Mouse (Mus musculus) G1E-ER4 (cell line): ENCODE results near the gene Sod1. TPM values are rescaled to one million over a fixed set of nuclear protein-coding genes. Genes with fewer than 3 reads are reported as not detected.
A peak's percentile ranks its signal among the peaks of the same experiment; 100 is the strongest.

Experiments
- GATA1 ChIP-seq: IDR thresholded peaks from one replicate; pipeline ENCODE4 v1.8.0; 2012; ENCODE audit warnings: low read length, inconsistent platforms
- polyA plus RNA-seq: library from polyadenylated mRNA; stranded (reverse); fragments of >175 nt; gene quantifications from 2 replicates; pipeline ENCODE4 v1.2.3, GENCODE M21; 2012

Gene Sod1
- polyA plus RNA-seq, result 511 and 738 TPM in 2 replicates

DNA sequence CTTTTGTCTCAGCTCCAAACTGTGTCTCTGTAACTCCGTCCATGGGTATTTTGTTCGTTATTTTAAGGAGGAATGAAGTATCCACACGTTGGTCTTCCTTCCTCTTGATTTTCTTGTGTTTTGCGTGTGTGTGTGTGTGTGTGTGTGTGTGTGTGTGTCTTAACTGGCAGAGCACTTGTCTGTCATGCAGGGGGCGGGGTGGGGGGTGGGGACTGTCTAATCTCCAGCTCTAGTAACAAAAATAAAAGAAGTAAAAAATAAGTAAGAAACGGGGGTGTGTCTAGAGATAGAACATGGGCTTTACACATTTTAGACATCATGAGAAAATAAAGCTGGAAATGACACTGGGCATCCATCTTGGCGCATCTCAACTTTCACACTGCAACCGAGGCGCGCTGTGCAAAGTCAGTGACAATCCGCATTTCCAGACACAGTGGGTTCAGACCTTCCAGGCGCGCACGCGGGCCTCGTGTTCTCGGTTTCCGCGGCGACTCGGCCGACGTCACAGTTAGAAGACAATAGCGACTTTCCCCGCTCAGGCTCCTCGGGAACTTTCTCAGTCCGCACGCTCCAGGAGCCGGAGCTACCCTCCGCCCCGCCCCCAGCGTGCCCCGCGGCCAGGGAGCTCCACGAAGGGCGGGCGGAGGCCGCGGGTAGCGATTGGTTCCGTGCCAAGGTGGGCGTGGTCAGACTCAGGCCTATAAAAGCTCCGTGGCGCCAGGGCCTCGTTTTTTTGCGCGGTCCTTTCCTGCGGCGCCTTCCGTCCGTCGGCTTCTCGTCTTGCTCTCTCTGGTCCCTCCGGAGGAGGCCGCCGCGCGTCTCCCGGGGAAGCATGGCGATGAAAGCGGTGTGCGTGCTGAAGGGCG lies at the start of gene Sod1:
TSS of gene Sod1 (plus strand) at position 729 of the 866 bp plus-strand sequence.
- TF ChIP-seq GATA1, result no peak

DNA sequence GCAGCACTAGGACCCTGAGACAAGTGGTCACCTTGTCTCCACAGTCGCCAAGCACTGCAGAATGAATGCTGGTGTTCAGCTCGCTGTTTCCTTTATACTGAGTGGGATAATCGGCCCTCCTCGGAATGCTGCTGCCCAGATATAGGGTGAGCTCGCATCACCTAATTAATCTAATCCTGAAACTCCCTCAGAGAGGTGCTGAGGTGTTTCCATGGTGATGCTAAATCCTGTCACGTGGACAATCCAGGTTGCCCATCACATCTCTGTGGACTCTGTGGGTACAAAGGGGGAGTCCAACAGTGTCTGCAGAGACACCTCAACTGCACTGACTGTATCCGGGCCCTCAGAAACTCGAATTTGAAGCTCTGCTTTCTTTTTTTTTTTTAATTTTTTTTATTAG lies 49.1 kb upstream of the Sod1 start:
- TF ChIP-seq GATA1, result no peak

DNA sequence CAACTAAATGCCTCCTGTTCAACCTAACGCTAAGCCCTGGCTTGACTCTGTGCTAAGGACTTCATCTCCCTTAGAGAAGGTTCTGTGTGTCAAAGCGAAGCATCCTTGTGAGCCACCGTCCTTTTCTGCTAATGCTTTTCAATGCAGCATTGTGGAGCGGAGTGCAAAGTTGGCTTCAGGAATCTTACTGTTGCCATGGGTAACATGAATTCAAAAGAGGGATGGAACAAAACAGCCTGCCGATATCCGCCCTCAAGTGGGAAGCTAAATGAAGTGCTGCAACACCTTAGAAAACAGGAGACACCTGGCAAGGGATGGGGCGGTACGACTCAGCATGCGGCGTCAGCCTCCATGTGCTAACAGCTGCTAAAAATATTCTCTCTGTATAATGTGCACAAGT lies 44.1 kb upstream of the Sod1 start:
- no peak for TF ChIP-seq GATA1

DNA sequence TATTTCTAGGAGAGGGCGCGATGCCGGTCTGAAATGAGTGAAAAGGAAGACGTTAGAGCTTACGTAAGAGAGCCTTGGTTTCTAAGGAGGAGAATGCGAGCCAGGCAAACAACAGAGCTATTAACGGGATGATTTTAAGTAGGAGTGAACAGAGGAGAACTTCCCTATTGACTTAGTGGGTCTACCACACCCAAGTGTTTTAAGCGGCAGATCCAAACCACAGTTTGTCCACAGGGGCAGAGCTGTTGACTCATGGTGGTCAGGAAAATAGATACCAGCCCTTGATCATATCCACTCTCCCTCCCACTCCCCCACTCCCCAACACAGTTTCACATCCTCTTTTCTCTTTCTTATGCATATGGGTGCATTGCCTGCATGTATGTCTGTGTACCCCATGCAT lies 43.1 kb upstream of the Sod1 start:
- peak; percentile 51 for TF ChIP-seq GATA1

DNA sequence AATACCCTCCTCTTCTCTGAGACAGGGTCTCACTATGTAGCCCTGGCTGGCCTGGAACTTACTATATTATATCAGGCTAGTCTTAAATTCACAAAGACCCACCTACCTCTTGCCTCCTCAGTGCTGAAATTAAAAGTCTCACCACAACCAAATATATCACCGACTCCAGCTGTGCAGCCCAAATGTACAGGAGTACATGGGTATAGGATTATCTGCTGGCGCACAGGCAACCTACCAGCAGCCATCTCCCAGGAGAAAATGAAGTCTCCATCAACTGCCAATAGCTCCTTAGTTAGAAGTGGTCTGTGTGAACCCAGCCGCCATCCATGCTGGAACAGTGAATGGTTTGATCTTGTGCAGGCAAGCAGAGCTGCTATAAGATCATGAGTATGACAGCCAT lies 42.1 kb upstream of the Sod1 start:
- TF ChIP-seq GATA1, result no peak

DNA sequence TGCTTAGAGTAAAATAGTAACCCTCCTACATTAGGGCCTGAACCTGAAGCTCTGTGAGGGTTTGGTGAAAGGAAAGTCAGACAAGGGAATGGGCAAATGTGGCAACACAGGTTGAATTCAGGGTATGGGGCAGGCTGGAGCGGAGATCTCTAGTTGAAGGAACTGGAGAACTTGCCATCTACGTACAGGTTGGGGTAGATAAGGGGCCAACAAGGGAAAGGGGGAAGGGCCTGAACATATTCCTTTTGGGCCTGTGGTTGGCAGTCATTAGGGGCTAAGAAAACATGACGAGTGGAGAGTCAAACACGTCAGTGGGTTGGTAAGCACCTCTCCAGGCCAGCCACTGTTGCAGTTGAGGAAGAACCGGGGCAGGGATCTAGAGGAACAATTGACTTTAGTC lies 40.7 kb upstream of the Sod1 start:
- no peak for TF ChIP-seq GATA1

DNA sequence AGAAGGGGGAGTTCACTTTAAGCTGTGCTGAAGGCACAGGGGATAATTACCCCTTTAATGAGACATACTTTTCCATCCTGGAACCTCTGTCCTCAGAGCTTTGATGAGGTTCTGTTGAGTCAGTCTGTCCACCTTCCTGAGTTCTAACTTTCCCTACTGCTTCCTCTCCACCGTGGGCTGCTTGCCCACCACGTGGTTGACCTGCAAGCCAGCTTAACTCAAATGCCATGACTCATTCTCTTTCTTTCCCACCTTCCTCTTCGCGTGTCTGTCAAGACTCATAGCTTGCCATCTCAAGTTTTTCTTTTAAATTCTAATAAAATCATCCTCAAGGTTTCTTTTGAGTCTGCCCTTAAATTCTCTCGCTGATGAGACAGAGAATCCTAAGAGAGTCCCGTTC lies 39.6 kb upstream of the Sod1 start:
- no peak for TF ChIP-seq GATA1

DNA sequence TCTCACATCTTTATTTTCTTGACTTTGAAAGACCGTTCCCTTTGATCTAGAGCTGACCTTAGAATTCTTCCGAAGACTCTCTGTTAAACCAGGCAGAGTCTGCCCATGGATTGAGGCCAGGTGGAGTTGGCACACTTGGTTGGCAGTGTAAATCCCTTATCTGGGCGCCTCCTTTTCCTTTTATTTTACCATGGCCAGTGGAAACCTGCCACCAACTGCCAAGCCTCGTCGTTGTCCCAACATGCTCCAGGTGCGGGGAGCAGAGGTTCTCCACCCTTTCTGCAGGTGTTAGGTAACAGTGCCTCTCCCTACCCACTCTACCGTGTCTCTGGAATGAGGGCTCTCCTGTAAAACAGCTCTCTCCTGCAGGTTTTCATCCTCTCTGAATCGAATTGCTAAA lies 38.9 kb upstream of the Sod1 start:
- no peak for TF ChIP-seq GATA1

DNA sequence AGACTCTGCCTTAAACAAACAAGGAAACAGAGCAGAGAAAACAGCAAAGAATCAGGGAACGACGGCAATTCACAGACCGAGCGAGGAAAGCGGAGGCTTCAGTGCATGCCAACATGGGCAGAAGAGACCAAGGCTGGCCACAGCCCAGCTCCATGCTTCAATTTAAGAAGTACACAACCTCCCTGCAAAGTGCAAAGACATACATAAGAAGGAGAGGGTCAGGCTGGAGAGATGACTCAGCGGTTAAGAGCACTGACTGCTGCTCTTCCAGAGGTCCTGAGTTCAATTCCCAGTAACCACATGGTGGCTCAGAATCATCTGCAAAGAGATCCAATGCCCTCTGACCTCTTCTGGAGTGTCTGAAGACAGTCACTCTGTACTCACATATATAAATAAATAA lies 36.4 kb upstream of the Sod1 start:
- no peak for TF ChIP-seq GATA1

DNA sequence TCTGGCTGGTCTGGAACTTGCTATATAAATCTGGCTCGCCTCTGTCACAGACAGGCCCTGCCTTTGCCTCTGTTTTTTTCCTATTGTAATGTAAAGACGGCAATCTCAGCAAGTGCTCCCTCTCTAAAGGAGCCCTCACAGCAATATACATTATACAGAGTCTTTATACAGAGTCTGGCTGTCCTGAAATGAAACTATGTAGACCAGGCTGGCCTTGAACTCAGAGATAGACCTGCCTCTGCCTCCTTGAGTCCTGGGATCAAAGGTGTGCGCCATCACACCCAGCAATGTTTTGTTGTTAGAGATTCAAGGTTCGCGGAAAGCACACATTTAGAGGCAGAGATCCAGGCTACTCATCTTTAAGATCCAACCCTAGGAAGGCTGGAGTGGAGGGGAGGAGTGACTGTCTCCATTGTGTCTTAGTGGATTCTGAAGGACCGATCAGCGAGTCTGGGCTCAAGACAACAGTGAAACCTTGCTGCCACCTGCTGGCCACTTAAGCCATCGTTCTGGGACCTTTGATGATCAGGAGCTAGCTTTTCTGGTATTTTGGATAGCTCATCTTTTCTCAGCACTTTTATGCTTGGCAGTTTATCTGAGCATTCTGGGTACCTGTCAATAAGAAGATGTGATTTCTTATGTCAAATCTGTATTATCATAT lies 34.5 kb upstream of the Sod1 start:
- TF ChIP-seq GATA1, result no peak

DNA sequence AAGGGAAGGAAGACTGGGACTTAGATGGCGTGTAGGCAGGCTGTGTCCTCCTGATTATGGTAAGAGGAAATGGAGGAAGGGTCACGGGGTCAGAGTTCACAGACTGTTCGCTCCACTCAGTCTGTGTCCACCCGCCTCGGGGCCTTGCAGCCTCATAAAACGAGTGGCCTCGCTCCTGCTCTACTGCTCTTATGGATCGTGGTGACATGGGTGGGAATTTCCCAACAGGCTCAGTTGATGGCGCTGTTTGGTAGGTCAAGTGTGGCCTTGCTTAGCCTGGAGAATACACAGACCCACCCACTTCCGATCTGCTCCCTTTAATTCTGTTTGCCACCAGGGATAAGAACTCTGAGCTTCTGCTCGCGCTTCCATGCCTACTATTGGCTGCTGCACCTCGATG lies 33.1 kb upstream of the Sod1 start:
- TF ChIP-seq GATA1, result no peak

DNA sequence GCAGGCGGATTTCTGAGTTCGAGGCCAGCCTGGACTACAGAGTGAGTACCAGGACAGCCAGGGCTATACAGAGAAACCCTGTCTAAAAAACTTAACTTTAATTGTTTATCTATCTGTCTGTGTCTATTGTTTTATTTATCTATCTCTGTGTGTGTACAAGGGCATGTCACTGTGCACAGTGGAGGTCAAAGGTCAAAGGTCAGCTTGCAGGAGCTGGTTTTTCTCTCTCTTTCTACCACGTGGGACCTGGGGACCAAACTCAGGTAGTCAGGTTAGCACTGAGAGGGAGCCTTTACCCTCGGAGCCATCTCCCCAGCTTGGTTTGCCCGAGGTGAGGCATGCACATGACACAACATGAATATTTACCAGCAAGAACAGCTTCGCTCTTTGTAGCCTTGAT lies 29.3 kb upstream of the Sod1 start:
- no peak for TF ChIP-seq GATA1

DNA sequence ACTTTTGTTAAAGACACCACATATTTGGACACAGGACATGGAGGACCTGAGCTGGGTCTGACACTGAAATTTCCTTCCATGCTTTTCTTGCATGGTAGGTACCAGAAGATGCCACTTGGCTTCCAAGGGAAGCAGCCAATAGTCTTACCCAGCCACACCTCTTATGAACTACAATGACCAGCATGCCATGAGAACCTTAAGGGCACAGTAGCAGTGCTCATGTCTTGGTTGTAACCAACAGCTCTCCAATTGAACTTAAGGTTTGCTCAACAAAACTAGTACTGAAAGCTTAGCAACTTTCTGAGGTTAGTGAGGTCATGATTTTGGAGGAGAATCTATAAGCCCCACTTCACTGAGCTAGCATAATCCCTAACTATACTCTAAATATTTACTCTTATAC lies 26.8 kb upstream of the Sod1 start:
- TF ChIP-seq GATA1, result no peak

DNA sequence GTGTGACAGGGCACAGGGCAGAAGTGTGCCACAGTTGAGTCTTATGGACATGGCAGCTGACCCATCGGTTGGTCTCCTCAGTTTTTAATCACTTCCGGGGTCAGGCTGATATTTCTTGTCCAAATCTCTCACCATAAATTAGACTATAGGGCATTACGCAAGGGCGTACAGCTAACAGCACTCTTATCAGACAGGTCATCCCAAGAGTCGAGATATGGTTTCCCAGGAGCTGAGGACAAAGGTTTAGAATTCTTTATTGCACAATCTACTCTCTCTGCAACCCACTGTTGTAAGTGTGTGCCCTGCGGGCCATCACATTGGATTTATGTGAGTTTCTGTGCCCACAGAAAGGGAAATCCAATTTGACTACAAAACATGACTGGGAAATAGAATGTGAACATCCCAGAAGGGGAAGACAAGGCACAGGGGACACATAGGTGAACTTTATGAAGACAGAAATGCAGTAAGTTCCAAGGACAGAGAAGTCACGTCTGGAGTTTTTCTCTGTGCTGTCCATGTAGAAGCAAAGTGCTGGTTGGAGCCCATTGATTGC lies 23.8 kb upstream of the Sod1 start:
- TF ChIP-seq GATA1, result no peak

DNA sequence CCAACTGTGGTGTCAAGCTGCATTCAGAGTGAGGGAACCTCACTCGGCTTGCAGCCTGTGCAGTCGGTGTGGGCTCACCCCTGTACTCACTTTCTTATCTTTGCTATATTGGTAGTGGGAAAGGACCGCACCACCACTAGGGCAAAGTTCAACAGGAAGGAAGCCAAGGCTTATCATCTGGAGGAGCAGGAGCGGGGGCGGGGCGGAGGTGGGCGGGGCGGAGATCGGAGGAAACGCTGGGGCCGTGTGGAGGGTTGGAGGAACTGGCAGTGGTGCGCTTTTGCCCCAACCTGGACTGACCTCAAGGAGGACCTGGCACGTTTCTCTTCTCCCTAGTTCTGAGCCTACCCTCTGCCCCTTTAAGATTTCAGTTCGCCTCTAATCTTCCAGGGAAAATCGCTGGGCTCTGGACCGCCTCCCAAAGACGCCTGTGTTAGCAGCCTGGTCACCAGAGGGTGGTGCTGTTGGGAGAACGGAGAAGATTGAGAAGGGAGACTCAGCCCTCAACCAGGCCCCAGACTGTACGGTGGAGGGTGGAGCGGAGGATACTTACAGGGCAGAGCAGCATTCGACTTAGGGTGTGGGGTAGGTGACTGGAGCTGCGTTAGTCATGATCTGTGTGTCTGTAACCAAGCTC lies 23.1 kb upstream of the Sod1 start:
- no peak for TF ChIP-seq GATA1

DNA sequence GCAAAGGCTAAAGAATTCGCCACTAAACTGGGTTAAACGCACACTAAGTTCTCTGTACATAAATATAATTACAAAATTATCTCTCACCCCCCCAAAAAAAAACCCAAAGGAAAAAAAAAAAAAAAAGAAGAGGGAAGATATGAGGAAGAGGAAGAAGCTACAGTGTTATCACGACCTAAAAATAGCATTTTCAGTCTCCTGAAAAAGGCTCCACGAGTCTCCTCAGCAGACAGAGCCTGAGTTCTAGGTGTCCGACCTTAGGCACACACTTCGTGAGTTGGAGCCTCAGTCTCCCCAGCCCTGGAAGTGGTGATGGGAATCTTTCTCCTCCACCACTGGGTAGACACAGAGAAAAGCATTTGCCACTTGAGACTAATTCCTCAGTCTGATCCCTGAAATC lies 21.9 kb upstream of the Sod1 start:
- no peak for TF ChIP-seq GATA1

DNA sequence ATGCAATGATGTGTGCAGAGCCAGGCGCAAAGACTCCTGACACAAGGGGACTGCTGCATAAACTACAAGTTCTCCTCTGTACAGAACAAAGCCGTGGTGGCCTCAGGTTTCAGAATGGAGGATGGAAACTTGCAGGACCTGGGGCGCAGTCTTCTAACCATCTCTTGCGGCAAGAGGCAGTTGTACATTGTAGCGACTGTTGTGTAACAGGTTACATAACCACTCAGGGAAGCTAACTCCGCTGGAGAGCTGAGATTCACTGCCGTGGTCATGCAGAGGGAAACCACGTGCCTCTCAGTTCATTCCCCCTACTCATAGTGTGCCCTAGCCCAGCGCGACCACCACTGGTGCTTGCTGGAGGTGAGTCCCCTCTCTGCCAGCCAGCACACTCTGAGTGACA lies 21.4 kb upstream of the Sod1 start:
- no peak for TF ChIP-seq GATA1
